Mouse (Mus musculus) adrenal gland, adult 18-20 months (tissue): ENCODE results near the gene Fat1. TPM values are rescaled to one million over a fixed set of nuclear protein-coding genes. Genes with fewer than 3 reads are reported as not detected.

Experiments
- DNase-seq, 2 experiments: peaks; one replicate each; pipeline ENCODE4 v3.0.0; 2021 to 2022; ENCODE audit warnings: low spot score in 2 of 2
- long read RNA-seq, 2 experiments: library from polyadenylated mRNA; stranded (forward); transcript quantifications; one replicate each; pipeline ENCODE4 v2.0.0; 2021
- total RNA-seq, 2 experiments: library from RNA; stranded (reverse); gene quantifications; 1 replicate in 1 of 2; 2 replicates in 1 of 2; pipeline ENCODE4 v1.2.3; 2021

Gene Fat1
- 10 to 100 TPM; 40.1 to 46.3 TPM for total RNA-seq
- long read RNA-seq, experiment 1, result 0 reads
- long read RNA-seq, experiment 2, result 0 reads

DNA sequence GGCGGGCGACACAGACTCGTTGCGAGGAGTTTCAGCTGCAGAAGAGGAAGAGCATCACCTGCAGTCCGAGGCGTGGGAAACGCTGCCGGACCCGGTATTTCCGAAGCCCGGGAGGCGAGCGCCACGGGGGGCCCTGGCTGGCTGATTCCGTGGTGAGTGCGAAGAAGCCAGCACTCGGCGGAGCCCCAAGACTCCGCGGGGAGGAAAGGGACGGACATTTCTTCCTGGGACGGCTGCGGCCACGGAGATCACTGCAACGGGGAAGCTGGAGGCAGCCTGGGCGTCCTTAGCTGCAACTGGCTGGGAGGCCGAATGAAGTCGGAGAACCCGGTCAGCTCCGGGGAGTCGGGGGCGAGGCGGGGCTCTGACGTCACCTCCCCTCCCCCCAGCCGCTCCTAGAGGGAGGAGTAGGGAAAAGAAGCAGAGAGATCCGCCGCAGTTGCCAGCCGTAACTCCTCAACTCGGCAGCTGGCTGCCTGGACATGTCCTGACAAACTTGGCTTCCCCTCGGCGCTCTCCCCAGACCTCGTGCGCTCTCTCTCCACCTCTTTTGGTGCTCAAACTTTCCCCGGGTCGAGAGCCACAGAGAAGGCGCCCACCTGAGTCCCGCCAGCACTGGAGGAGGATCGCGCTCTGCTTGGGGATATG is at the start of gene Fat1:
TSS of gene Fat1 (plus strand) at position 598 of the 648 bp plus-strand sequence.
- peak; percentile 76 to 87 for DNase-seq

DNA sequence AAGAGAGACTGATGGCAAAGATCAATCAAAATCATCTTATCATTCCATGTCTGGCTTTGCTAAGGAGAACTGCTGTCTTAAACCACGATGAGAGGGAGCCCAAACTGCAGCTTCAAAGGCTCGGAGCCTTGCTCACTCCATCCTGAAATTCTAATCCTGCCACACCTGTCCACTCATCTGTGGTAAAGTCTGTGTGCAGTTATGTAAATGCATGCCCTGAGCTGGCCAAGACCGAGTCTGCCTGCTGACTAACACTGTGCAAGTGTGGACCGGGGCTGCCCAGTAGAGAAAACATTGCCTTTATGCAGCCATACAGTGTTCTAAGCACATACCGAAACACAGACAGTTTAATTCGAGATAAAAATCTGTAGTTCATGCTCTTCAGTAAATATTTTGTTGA is 40.6 kb upstream of the Fat1 start:
- DNase-seq, result no peak

DNA sequence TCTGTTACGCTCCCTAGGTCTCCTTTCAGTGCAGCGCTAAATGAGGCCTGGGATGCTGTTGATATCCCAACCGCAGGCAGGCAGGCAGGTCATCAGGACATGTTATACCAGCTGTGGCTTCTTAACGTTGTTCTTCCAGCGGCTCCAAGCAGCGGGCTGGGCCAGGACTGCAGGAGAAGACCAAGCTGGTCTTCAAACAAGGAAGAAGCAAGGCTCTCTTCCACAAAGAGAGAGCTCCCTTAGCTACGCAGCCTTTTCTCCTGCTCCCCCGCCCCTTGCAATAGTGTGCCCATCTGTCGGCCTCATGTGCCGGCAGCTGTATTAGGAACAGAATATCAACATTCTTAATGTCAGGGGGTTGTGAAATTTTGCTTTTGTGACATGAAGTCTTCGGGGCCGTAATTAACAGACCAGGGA is 35.7 kb upstream of the Fat1 start:
- no peak for DNase-seq

DNA sequence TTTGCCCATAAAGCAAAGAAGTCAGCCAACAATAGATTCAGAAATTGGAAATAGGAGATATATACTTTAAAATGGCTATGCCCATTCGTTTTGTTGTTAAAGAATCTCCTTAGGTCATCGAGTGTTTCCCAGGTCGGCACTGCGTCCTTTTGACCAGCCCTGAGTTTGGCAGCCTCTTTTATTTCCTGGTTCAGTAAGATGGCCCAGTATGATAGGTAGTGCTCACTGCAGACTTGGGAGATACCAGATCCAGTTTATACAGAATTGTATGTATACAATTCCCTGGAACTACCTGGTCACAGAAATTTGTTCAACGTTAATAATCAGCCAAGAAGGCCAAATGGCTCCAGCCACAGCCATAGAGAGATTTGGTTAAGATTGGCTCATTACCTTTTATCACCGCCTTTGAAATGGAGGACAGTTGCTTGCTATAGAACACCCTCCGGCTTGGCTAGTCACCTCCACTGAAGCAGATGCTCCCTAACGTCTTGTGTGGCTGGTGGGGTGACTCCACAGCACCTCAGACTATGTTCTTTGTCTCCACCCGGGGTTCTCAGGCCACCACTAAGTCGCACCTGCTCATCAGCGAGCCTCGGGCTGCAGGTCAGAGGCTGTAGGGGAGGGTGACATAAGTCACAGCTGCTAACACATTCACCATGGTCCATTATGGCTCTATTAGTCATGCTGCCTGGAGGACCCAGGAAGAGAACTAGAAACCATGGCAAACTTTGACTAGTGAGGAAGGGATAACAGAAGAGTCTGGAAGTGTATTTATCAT is 23.9 kb upstream of the Fat1 start:
- DNase-seq, result no peak

DNA sequence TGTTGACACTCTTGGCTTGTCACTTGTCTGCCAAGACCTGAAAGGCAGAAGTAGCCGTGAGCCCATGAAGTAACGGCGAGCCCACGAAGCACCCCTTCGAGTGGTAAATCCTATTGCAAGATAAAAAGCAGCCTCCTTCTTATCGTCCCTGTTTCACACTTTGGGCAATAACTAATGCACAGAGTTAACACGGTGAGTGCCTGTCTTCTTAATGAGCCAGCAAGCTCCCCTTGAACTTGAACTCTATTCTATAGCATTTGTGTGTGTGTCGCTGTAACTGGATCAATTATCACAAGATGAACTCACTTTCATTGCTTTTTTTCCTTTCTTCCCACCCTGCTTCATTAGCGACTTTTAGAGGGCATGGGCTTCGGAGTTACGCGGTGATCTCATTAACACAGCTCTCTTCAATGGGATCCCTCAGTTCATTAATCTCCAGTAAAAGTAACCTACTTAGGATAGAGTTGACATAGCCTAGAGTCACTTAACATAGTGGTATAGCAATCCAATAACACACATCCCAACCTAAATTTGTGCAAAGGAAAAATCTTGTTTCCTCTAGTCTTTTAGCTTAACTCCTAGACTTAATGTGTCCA is 15.7 kb upstream of the Fat1 start:
- no peak for DNase-seq

DNA sequence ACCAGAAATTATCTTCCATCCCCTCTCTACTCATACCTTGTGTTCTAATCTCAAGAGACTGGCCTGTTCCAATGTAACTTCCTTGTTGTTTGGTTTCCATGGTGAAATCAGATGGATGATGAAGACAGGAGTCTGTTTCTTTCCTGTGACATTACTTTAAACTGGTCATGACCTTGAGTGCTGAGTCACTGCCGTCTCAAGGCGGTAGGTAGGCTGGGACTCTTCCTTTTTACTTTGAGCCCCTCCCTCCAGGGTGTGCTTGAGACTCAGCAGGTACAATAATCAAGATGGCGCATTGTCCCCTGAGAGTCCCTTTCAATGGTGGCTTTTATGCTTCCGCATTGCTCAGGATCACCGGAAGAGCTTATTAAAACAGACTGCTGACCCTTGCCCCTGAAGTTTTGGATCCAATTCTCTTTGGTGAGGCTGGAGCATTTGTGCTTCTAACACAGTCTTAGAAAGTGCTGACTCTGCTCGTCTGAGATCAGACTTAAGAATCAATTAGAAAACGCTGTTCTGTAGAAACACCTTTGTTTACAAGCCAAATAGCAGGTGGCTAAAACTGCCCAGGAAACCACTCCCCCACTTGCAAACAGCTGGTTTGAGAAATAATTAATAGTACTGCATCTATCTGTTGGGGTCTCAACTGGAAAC is 14.7 kb upstream of the Fat1 start:
- no peak for DNase-seq

DNA sequence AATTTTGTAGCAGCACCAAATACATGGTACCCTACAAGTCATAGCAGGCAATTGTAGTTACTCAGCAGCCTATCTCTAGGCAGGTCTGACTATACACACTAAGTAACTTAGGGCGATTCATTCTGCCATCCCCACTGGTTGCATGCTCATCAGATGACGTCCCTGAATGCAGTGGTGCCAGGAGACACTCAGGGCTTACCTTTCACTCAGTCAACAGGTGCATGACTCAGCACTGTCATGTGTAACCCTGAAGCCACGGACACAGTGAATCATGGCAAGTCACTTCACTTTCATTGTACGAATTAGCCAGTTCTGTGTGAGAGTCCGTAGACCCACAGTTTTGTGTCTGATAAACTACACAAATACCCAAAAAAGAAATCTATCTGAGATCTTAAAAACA is 10.3 kb upstream of the Fat1 start:
- no peak for DNase-seq

DNA sequence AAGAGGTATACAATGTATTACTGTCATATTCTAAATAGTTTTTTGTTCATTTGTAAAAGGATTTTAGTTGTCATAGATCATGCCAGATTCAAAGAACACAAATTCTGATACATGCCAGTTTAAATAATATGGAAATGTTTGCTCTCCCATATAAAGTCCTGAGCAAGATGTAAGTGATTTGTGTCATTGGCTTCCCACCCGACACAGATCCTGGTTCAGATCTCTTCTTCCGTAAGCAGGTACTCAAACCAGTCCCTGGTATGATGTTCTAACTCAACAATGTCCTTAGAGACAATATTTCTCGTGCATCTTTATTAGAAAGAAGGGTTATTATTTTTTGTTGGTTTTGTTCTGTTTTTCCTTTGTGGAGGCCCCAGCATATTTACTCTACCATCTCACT is 5.2 kb upstream of the Fat1 start:
- no peak for DNase-seq

DNA sequence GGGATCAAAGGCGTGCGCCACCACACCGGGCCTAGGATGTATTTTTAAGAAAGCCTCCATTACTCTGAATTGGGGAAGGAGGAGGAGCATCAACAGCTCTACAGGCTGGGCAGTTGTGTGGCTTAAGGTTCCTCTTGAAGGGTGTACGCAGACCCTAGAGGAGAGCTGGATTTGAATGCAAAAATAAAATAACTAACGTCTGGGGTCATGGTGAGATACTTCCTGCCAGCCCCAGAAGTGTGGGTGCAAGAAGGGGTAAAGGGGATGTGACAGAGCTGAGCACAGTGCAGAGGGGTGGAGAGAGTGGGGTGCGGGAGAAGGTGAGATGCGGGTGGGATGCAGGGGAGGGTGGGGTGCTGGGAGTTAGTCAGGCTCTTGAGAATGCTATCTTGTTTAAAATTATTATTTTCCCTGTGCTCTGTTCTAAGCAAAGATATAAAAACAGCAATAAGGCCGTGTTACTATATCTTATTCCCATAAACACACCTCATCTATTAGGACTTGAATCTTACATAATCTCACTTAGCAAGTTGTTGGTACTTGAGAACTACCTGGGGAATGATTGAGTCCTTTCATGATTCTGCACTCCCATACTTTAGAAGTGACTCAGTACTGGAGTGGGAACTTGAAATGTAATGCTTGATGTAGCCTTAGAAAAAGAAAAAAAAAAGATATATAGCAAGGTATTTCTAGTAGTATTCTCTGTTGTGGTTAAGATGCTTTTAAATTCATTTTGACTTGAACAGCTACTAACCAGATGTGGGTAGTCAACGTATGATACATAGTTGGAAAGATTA is 2.5 kb upstream of the Fat1 start:
- DNase-seq, result no peak

DNA sequence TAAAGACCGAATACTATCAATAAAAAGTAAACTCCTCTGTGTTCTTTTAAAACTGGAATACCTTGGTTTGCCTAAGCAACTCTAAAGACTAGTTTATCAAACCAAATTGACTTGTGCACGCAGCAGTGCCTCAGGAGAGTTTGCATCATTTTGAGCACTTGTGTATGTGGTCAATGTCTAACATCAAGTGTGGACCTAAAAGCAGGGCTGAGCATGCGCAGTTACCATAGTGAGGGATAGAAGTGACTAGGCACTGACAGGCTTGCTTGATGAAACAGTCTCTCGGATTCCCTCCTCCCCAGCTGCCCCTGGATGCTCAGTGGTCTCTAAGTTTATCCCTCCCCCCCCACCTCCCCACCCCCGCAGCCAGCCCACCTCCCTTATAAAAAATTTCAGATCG is 1.8 kb upstream of the Fat1 start:
- no peak for DNase-seq

DNA sequence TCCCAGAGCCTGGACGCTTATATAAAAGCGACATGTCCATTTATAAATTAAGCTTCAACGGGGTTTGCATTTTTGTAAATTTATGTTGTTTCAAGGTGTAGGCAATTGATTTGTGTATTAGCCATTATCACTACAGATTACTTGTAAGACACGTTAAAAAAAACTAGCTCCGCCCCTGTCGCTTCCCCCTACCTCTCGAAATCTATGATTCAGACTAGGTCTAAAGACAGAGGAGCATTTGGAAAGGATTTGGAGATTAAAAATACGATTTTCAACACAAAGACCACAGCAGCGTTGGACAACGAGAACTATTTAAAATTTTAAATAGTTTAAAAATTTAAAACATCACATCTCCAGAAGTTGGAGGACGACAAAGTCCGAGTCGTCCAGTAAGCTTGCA is 831 bp upstream of the Fat1 start:
- no peak for DNase-seq

DNA sequence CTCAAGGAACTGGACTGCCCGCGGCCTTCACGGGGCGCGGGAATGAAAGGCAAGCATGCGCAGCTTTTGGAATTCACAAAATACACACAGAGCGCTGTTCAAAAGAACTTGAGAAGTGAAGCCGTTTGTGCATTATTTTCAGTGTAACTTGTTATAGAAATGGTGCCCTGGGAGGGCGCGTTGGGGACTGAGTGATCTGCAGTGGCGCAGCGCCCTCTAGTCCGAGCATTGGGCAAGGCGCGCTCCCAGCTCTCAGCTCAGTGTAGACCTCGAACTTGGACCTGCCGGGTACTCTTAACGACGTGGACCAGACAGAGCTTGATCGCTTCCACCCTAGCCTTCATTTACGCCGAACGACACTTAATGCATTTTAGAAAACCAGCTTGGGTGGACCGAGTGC is 494 bp downstream of the Fat1 start:
- peak; percentile 72 to 76 for DNase-seq

DNA sequence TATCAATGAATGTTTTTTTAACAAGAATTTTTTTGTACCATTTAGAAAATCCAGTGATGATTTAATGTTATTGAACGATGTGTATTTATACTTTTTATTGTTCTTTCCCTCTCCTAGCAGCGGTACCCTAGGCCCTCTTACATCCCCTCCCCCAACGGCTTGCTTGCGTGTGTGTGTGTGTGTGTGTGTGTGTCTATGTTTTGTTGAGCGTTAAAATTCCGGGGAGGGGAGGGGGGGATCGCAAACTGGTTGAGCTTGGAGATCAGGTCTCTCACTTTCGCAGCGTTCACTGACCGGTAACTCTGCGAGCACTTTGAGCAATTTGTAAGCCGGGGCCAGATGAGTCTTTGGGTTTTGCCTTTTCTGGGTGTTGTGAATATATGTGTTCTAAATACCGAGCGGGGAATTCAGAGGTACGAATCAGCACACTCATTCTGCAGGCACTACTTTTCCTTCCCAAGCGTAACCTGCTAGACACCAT is 1.3 kb downstream of the Fat1 start:
- DNase-seq, result no peak

DNA sequence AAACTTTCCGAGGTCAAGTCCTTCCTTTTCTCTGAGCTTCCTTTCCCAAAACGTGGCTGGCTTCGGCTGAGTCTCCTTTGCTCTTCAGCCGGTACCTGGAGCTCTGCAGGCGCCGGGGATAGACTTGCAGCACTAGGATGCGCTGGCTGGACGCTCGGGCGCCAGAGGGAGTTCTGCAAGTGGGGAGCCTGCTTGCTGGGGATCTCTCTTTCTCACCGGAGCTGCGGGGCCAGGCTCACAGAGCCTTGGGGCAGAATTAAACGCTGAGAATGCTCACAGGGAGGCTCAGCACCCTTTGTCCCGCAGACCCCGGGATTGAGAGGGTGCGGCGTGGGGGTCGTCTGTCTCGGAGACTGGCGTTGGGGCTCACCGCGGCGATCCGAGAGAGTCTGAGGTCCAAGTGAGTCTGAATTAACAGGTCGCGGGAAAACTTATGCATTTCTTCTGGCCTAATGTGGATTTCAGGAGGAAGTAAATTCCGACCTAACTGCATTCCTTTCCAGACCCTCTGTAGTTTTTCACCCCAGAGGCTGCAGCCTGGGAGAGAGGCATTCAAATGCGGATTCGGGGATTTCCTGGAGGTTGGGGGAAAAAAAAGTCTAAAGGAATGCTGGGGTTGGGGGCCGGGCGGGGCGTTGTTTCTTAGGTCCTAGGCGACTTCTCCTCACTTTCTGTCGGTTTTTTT is 2.0 kb downstream of the Fat1 start:
- peak; percentile 58 to 59 for DNase-seq

DNA sequence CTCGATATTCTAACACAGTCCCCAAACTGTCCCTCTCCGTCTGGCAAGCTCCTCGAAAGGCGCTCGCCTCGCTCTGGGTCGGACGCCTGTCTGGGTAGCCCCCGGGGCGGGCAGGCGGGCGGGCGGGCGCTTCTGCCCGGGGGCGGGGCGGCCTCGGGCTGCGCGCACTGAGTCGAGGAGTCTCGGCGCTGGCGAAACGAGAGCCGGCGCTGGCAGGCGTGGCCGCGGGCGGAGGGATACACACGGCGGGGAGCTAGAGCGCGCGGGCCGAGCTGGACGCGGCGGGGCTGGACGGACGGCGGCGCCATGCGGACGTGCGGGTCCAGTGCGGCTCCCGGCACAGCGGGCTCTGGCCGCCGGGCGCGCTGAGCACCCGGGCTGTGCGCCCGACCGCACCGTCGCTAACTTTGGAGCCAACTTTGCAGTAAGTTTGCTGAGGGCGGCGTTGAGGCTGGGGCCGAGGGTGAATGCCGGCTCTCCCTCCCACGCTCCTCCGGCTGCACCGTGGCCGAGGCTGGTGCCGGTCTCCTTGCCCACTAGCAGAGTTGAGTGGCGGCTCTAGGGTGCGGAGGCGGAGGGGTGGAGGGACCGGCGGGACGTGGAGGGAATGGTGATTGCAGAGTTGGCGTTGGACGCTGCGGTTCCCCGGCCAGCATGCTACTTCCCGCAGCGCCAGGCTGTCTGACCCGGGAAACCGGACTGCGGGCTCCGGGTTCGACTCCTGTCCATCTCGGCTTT is 2.8 kb downstream of the Fat1 start:
- peak; percentile 87 to 90 for DNase-seq

DNA sequence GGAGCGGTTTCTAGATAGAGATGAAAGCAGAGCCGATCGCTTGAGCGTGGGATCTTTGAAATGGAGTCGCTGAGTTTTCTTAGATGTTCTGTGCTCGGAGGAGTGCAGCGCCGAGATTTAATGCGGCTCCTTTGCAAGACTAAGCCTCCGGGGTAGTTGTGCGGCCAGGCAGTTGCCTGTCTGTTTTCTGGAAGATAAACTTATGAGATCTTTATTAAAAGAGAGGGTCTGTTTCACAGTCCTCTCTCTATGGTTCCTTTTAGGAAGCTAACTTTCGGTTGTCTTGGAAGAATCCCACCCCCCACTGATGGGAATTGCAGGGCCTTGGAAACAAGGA is 3.4 kb downstream of the Fat1 start:
- no peak for DNase-seq

DNA sequence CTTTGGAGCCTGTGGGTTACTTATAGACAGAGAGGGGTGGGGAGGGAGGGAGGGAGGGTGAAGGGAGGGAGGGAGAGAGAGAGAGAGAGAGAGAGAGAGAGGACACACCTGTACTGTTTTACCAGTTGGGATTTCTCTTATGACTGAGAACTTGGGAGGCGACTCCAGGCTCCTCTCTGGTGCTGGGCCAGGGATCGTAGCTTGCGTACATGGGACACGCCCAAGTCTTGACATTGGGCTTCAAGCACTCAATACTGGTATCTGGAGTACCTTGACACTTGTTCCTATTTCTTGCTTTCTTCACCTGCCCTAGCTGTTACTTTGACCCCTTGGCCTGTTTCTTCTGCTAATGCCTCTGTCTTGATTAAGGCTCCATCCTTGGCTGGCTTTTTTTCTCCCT is 10.3 kb downstream of the Fat1 start:
- no peak for DNase-seq

DNA sequence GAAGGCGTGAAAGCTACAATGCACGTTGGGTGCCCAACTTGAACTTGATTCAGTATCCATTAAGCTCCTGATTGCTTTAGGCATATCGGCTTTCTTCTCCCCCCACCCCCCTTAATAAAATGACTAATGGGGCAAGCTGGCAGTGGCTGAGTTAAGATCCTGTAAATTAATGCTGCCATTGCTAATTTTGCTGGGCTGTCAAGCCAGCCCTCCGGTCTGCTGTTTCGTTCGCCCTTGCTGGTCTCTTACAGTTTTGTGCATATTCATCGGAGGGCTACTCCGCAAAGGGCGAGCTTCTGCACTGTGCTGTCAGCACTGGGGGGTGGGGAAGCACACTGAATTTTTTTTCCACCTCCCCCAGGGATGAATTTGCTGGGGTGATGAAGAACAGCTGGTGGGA is 13.3 kb downstream of the Fat1 start:
- DNase-seq, result no peak

DNA sequence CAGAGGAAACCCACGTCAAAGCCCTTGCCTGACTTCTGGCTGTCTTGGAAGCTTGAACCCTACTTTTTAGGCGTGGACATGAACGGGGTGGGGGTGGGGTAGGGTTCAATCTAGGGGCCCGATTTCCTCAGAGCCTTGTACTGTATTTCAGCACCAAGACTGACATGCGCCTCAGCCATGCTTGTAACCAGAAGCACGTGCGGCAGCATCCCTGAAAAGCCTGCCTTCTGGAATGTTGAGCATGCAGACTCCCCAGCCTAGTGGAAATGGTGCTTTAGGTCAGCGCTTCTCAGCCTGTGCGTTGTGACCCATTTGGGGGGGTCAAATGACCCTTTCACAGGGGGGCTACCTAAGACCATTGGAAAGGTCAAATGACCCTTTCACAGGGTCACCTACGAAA is 25.2 kb downstream of the Fat1 start:
- DNase-seq, result no peak

DNA sequence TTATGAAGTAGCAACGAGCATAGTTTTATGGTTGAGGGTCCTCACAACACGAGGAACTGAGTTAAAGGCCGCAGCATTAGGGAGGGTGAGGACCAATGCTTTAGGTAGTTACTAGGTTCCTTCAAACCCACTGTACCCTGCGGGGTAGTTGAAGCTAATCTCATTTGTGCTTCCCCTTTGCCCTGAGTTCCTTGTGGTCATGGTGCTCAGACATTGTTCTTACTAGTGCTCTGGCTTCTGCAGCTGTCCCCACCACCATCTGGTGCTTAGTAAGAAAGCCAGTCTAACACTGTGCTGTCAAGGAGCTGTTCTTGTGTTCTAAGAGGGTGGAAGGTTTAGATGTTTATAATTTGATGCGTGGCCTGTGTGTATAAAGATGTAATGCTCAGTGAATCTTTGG is 25.7 kb downstream of the Fat1 start:
- no peak for DNase-seq
